ENCODE assay signal across 18 mouse cellular contexts in genomic region chr14:26911201-26911600, GRCm38 (mm10). TPM values are rescaled to one million over a fixed set of nuclear protein-coding genes. Genes with fewer than 3 reads are reported as not detected.
DNase-seq lines count a peak whose midpoint lies in the region; ATAC-seq and TF ChIP-seq lines count a peak whose summit lies in the region.
"Had no signal": no experiment of that assay in that cellular context is flagged by ENCODE, and none has a peak within 500 bp of the region (broad histone marks: within the 10 kb centered on the region; RNA-seq: fewer than 3 reads in every experiment).

No protein-coding gene starts in this region.

- TF ChIP-seq POLR2A in kidney, adult 2 months (IDR thresholded peaks at IDR 0.05; ENCODE audit: low read depth, low read length): no peak
- TF ChIP-seq POLR2A in brain, embryonic 14.5 days (IDR thresholded peaks at IDR 0.05; ENCODE audit: borderline replicate concordance, extremely low read depth, insufficient read depth, insufficient read length, poor library complexity, severe bottlenecking): no peak
- TF ChIP-seq POLR2A in cerebellum, adult 2 months (IDR thresholded peaks at IDR 0.05; ENCODE audit: borderline replicate concordance, insufficient read depth, low read length): no peak

- no peaks in the 10 kb centered on the region for H3K27me3 ChIP-seq in kidney, adult 2 months (replicated peaks; ENCODE audit: control insufficient read depth, insufficient read depth, low read length)
- H3K27me3 ChIP-seq in kidney, embryonic 14.5 days (ENCODE audit: control insufficient read depth, insufficient read depth, low read length): no peaks in the 10 kb centered on the region
- no peaks in the 10 kb centered on the region for H3K27me3 ChIP-seq in cerebellum, adult 2 months (ENCODE audit: control insufficient read depth, insufficient read depth, low read length)
- H3K27me3 ChIP-seq: embryonic facial prominence, embryonic 12.5 days; hindbrain, embryonic 13.5 days; midbrain, embryonic 15.5 days; neural tube, embryonic 13.5 days had no signal

- DNase-seq in kidney, adult 2 months: peak; percentile 69
- DNase-seq in brain, embryonic 14.5 days (ENCODE audit: low read depth): peak; percentile 19
- DNase-seq in heart, postnatal 4 days: peak; percentile 32
- DNase-seq in lung, postnatal 10 days: peak; percentile 57
- no peak for DNase-seq in cerebellum, adult 2 months
- no peak for DNase-seq in frontal cortex, postnatal 10 days (ENCODE audit: low spot score in 2 of 2)
- no peak for DNase-seq in cerebellum, adult 18-20 months
- DNase-seq: cerebellum, adult 9-11 months; liver; spleen, adult 18-20 months had no signal

- TF ChIP-seq CTCF in kidney, adult 2 months (conservative IDR thresholded peaks at IDR 0.05; ENCODE audit: insufficient read depth, insufficient read length, low read depth, low read length): no peak
- TF ChIP-seq CTCF in brain, embryonic 14.5 days (IDR thresholded peaks at IDR 0.05; ENCODE audit: borderline replicate concordance, extremely low read depth, insufficient read depth, insufficient read length): no peak
- no peak for TF ChIP-seq CTCF in cerebellum, adult 2 months (IDR thresholded peaks at IDR 0.05; ENCODE audit: borderline replicate concordance, insufficient read depth, low read depth, low read length)

- no peaks in the 10 kb centered on the region for H3K9me3 ChIP-seq in kidney, embryonic 14.5 days (ENCODE audit: control insufficient read depth, low read length)
- H3K9me3 ChIP-seq: embryonic facial prominence, embryonic 12.5 days; hindbrain, embryonic 13.5 days; midbrain, embryonic 15.5 days; neural tube, embryonic 13.5 days had no signal

- no peaks in the 10 kb centered on the region for H3K4me1 ChIP-seq in kidney, adult 2 months (ENCODE audit: control insufficient read depth, insufficient read depth, low read length)
- no peaks in the 10 kb centered on the region for H3K4me1 ChIP-seq in kidney, embryonic 14.5 days (ENCODE audit: control insufficient read depth, insufficient read depth, low read length)
- peaks cover 3% of the 10 kb centered on the region; the same call in 1 of the 2 replicates for H3K4me1 ChIP-seq in cerebellum, adult 2 months (ENCODE audit: control insufficient read depth, insufficient read depth, low read length)
- H3K4me1 ChIP-seq: embryonic facial prominence, embryonic 12.5 days; hindbrain, embryonic 13.5 days; midbrain, embryonic 15.5 days; neural tube, embryonic 13.5 days had no signal

- no peak overlapping the region for H3K4me3 ChIP-seq in kidney, adult 2 months (ENCODE audit: insufficient read depth, low read depth, low read length)
- no peak overlapping the region for H3K4me3 ChIP-seq in kidney, embryonic 14.5 days (ENCODE audit: low read length)
- no peak overlapping the region for H3K4me3 ChIP-seq in cerebellum, adult 2 months (replicated peaks; ENCODE audit: insufficient read depth, low read depth, low read length)
- H3K4me3 ChIP-seq: embryonic facial prominence, embryonic 12.5 days; hindbrain, embryonic 13.5 days; left cerebral cortex, adult 2 months; midbrain, embryonic 15.5 days; neural tube, embryonic 13.5 days had no signal

- H3K36me3 ChIP-seq in kidney, adult 2 months (ENCODE audit: control insufficient read depth, insufficient read depth, low read length): no peaks in the 10 kb centered on the region
- no peaks in the 10 kb centered on the region for H3K36me3 ChIP-seq in kidney, embryonic 14.5 days (ENCODE audit: control insufficient read depth, insufficient read depth, low read length)
- H3K36me3 ChIP-seq: embryonic facial prominence, embryonic 12.5 days; midbrain, embryonic 15.5 days had no signal

- no peak overlapping the region for H3K9ac ChIP-seq in kidney, embryonic 14.5 days (ENCODE audit: low read depth, low read length)
- H3K9ac ChIP-seq: embryonic facial prominence, embryonic 12.5 days; hindbrain, embryonic 13.5 days; midbrain, embryonic 15.5 days; neural tube, embryonic 13.5 days had no signal

- no peak for ATAC-seq in kidney, embryonic 14.5 days (ENCODE audit: low FRiP score, low TSS enrichment)
- ATAC-seq: forebrain, embryonic 14.5 days; midbrain, embryonic 15.5 days had no signal

- no peak overlapping the region for H3K4me2 ChIP-seq in kidney, embryonic 14.5 days (replicated peaks; ENCODE audit: low read depth, low read length)
- H3K4me2 ChIP-seq: embryonic facial prominence, embryonic 12.5 days; hindbrain, embryonic 13.5 days; midbrain, embryonic 15.5 days; neural tube, embryonic 13.5 days had no signal

- H3K27ac ChIP-seq in kidney, adult 2 months (ENCODE audit: insufficient read depth, low read depth, low read length): no peak overlapping the region
- H3K27ac ChIP-seq in kidney, embryonic 14.5 days (ENCODE audit: low read depth, low read length): no peak overlapping the region
- no peak overlapping the region for H3K27ac ChIP-seq in cerebellum, adult 2 months (ENCODE audit: insufficient read depth, low read length)
- H3K27ac ChIP-seq: embryonic facial prominence, embryonic 12.5 days; hindbrain, embryonic 13.5 days; left cerebral cortex, adult 2 months; macrophage; midbrain, embryonic 15.5 days; neural tube, embryonic 13.5 days had no signal

- 54% methylated on average over 6 of the region's 6 CpGs for WGBS in kidney, adult 2 months
- 74% methylated on average over 6 of the region's 6 CpGs for WGBS in kidney, embryonic 14.5 days
- 49% methylated on average over 6 of the region's 6 CpGs for WGBS in cerebellum, adult 2 months

RNA-seq across cellular contexts. Expression of gene Asb14, which starts 16.8 kb away (rescaled TPM):
- polyA plus RNA-seq in kidney, adult 2 months (2012; rRNA removed): 0.12 and 0.81 TPM in 2 replicates
- polyA plus RNA-seq in kidney, embryonic 14.5 days (2014; fragmentation: Nextera tagmentation; extraction: Ambion mirVana): 0.13 and 0.26 TPM in 2 replicates
- not detected in 2 replicates for polyA plus RNA-seq in brain, embryonic 14.5 days (2012; rRNA removed)
- total RNA-seq in heart, postnatal 4 days (2021): 10 to 100 TPM; 11.5 to 12.4 TPM
- 0.13 and 0.19 TPM in 2 replicates for polyA plus RNA-seq in cerebellum, adult 2 months (2012; rRNA removed)
- polyA plus RNA-seq: macrophage had no signal

RNA-seq across cellular contexts. Expression of gene Appl1, which starts 59.8 kb away (rescaled TPM):
- 3.7 and 5.4 TPM in 2 replicates for polyA plus RNA-seq in kidney, adult 2 months (2012; rRNA removed)
- 48.8 and 55.6 TPM in 2 replicates for polyA plus RNA-seq in kidney, embryonic 14.5 days (2014; fragmentation: Nextera tagmentation; extraction: Ambion mirVana)
- 31.5 and 32.1 TPM in 2 replicates for polyA plus RNA-seq in brain, embryonic 14.5 days (2012; rRNA removed)
- total RNA-seq in heart, postnatal 4 days (2021): 10 to 100 TPM; 26.9 to 28.9 TPM
- polyA plus RNA-seq in cerebellum, adult 2 months (2012; rRNA removed): 28.4 and 31.3 TPM in 2 replicates

Comparison
In these comparisons a context has a peak if more than half of its experiments do, and no peak if none do; other contexts are left out.
1. DNase-seq: peak in kidney, adult 2 months (single experiment), brain, embryonic 14.5 days (single experiment), heart, postnatal 4 days (single experiment) and lung, postnatal 10 days (single experiment); none in cerebellum, adult 2 months (0 of 2), frontal cortex, postnatal 10 days (0 of 2) and cerebellum, adult 18-20 months (0 of 2).